Mouse (Mus musculus) olfactory bulb, adult 2 months (tissue): Measurements from ENCODE around the gene Fscn3. TPM values are rescaled to one million over a fixed set of nuclear protein-coding genes. Genes with fewer than 3 reads are reported as not detected.

Source experiments
- H3K27ac ChIP-seq: fragments of 200-500 bp; 2 replicates; pipeline ENCODE4 v1.5.1; 2012; ENCODE audit warnings: low read depth, low read length; ENCODE audit not compliant: insufficient read depth
- H3K4me1 ChIP-seq: fragments of 200-500 bp; 2 replicates; pipeline ENCODE4 v1.6.1; 2012; ENCODE audit warnings: low read length; ENCODE audit not compliant: control insufficient read depth, insufficient read depth
- H3K4me3 ChIP-seq: fragments of 200-500 bp; 2 replicates; pipeline ENCODE4 v1.5.1; 2012; ENCODE audit warnings: mild to moderate bottlenecking, low read depth, low read length, moderate library complexity; ENCODE audit not compliant: insufficient read depth
- CTCF ChIP-seq: fragments of 200-500 bp; IDR thresholded peaks from 2 replicates; pipeline ENCODE4 v1.5.1; 2012; ENCODE audit warnings: low read depth, mild to moderate bottlenecking, low read length, moderate library complexity; ENCODE audit not compliant: insufficient read depth
- POLR2A ChIP-seq: fragments of 200-500 bp; IDR thresholded peaks from 2 replicates; pipeline ENCODE4 v1.6.1; 2012; ENCODE audit warnings: mild to moderate bottlenecking, low read depth, low read length, moderate library complexity; ENCODE audit not compliant: insufficient read depth
- whole genome bisulfite sequencing: fragments of 180-500 bp; shearing (Covaris S2); methylation state at CpG from one replicate; pipeline ENCODE4 v1.1.7; 2018; 5-methylcytosine and 5-hydroxymethylcytosine counted together
- polyA plus RNA-seq: library from polyadenylated mRNA; stranded (reverse); fragments of >200 nt; gene quantifications from 2 replicates; pipeline ENCODE4 v1.2.4, GENCODE M21; 2012; ENCODE audit warnings: low replicate concordance; ENCODE audit not compliant: missing spikeins, insufficient read depth, insufficient read length

The Fscn3 gene
- polyA plus RNA-seq, 1 experiment = not detected

- Histone ChIP-seq H3K27ac (no peak overlapping the region), H3K4me1 (peaks cover 6% of the 10 kb centered on the region; the same call in 1 of the 2 replicates), H3K4me3 (no peak overlapping the region)
- WGBS = 98% methylated on average over 4 of the region's 4 CpGs
- TF ChIP-seq CTCF (no peak), POLR2A (no peak)
Measured at GRCm38 (mm10) chr6:28399791-28400190, 27.8 kb upstream of the Fscn3 start.

- 86% methylated on average over 9 of the region's 9 CpGs for WGBS
- Histone ChIP-seq H3K4me1 (no peaks in the 10 kb centered on the region), H3K27ac (no peak overlapping the region)
Measured at GRCm38 (mm10) chr6:28410053-28410452, 17.5 kb upstream of the Fscn3 start.

GRCm38 (mm10) chr6:28411236-28411635 lies 16.4 kb upstream of the Fscn3 start:
- no peak overlapping the region for H3K4me3 ChIP-seq
- no peak overlapping the region for H3K27ac ChIP-seq
- no peaks in the 10 kb centered on the region for H3K4me1 ChIP-seq
- 75% methylated on average over 2 of the region's 2 CpGs for WGBS
- TF ChIP-seq POLR2A (no peak), CTCF (no peak)

More at GRCm38 (mm10) chr6:28410053-28410452, 17.5 kb upstream of the Fscn3 start:
- no peak overlapping the region for H3K4me3 ChIP-seq
- TF ChIP-seq POLR2A (no peak), CTCF (no peak)

GRCm38 (mm10) chr6:28416981-28417380 lies 10.6 kb upstream of the Fscn3 start:
- WGBS = 63% methylated on average over 4 of the region's 4 CpGs
- H3K4me3 ChIP-seq = no peak overlapping the region
- no peak overlapping the region for H3K27ac ChIP-seq
- peaks cover 26% of the 10 kb centered on the region for H3K4me1 ChIP-seq
- TF ChIP-seq POLR2A (no peak), CTCF (no peak)

- Histone ChIP-seq H3K4me1 (peaks cover 26% of the 10 kb centered on the region), H3K4me3 (no peak overlapping the region), H3K27ac (no peak overlapping the region)
- 59% methylated on average over 14 of the region's 14 CpGs for WGBS
- TF ChIP-seq POLR2A (no peak), CTCF (no peak)
Measured at GRCm38 (mm10) chr6:28418449-28418848, 9.1 kb upstream of the Fscn3 start.

- whole genome bisulfite sequencing = 55% methylated on average over 2 of the region's 2 CpGs
- Histone ChIP-seq H3K4me1 (peaks cover 31% of the 10 kb centered on the region), H3K4me3 (no peak overlapping the region), H3K27ac (no peak overlapping the region)
- TF ChIP-seq POLR2A = no peak
- TF ChIP-seq CTCF = no peak
Measured at GRCm38 (mm10) chr6:28419673-28420072, 7.9 kb upstream of the Fscn3 start.

GRCm38 (mm10) chr6:28420361-28420760 lies 7.2 kb upstream of the Fscn3 start:
- TF ChIP-seq CTCF (no peak), POLR2A (no peak)
- peak overlapping the region; percentile 88 for H3K4me3 ChIP-seq
- 81% methylated on average over 17 of the region's 17 CpGs for WGBS
- H3K27ac ChIP-seq = no peak overlapping the region
- peaks cover 36% of the 10 kb centered on the region for H3K4me1 ChIP-seq

- H3K4me3 ChIP-seq = peak overlapping the region; percentile 88
- H3K4me1 ChIP-seq = peaks cover 39% of the 10 kb centered on the region
- H3K27ac ChIP-seq = no peak overlapping the region
- WGBS = 21% methylated on average over 13 of the region's 13 CpGs
- TF ChIP-seq CTCF (no peak), POLR2A (no peak)
Measured at GRCm38 (mm10) chr6:28420865-28421264, 6.7 kb upstream of the Fscn3 start.

- Histone ChIP-seq H3K27ac (0 out of 2 replicates have a peak overlapping the region, but pooled peaks have one; percentile 12), H3K4me1 (peaks cover 39% of the 10 kb centered on the region), H3K4me3 (peak overlapping the region; percentile 88)
- under 1% methylated on average over 27 of the region's 27 CpGs for WGBS
- TF ChIP-seq POLR2A = peak; percentile 54
- peak; percentile 56; the same call in 1 of the 2 replicates for TF ChIP-seq CTCF
Measured at GRCm38 (mm10) chr6:28421469-28422000, 6.1 kb upstream of the Fscn3 start.
